Mouse (Mus musculus) right cerebral cortex, postnatal 14 days (tissue): ENCODE results near the gene Ngf.
A peak's percentile ranks its signal among the peaks of the same experiment; 100 is the strongest.

Experiments used
- DNase-seq: peaks from one replicate; pipeline ENCODE4 v3.0.0; 2022

The Ngf gene

DNA sequence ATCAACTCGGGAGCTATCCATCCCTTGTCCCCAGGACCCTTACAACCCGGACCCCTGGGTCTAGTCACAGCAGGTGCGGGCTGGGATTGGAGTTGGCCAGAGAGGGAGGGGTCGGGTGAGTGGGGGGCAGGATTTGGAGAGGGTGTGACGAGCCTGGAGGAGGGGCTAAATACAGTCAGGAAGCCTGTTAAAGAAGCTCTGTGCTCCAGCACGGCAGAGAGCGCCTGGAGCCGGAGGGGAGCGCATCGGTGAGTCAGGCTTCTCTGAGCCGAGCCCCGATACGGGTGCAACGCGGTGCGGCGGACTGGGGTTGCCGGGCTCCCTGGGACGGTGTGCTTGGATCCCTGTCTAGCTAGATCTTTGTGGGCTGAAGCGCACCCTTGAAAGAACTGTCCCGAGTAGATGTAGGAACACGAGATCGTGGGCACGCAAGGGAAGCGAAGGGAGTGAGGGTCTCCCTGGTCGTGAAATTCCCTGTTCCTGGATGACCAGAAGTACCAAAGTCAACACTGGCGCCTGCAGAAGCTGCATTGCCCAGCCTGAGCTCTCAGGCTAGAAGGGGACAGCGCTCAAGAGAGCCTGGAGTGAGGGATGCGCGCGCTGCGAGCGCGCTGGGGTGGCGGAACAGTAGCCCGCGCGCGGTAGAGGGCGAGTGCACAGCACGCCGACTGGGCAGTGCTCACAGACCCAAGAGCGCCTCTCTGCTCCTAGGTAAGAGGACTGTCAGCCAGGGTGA, at the start of gene Ngf:
Gene Ngf (plus strand): TSS at position 207 of the 736 bp plus-strand sequence.
- DNase-seq = peak; percentile 30

DNA sequence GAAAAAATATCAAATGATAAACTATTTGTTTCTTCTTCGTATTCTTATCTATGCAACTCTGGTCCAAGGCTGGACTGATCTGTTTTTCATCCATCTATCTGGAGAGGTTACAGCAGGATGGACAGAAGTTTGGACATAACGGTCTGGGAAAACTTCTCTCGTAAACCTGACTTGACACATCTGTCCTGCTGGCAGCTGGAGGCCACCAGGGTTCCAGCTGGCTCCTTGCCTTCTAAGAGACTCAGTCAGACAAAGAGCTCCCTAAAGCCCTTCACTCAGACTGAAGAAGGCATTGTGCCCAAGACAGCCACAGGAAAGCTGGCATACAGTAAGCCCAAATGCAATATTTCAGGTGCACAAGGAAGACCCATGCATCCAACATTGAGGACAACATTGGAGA, 24.2 kb upstream of the Ngf start:
- DNase-seq = no peak

DNA sequence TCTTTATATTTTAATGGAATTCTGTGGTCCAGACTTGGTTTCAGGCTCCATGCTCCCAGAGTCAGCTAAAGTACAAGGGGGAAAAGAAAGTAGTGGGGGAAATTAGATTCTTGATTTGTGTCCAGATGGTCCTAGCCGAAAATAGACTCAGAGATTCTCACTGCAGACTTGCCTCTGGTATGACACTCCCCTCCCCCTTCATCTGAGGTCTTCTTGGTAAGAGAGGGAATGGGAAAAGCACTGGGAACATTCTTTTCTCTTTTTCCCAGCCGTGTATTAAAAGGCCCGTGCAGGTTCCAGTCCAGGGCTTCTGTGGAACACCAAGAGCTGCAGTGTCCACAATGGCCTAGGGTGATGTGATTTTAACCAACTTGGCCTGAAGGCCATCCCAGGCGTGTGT, 23.0 kb upstream of the Ngf start:
- no peak for DNase-seq

DNA sequence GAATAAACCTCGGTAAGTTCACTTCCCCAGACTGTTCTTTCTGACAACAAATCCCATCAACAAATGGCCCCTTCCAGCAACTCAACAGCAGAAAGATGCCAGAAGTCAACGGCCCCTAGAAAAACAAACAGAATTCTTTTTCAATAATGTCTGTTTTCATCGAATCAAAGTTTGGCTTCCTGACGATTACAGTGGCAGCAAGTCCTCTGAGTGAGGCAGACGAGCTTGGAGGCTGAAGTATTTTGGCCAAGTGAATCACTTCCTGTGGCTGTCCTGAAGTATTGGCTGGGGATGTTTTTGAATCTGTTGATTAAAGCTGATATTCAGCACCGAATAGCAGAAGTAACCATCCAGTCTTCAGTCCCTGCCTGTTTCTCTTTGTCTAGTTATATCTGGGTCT, 15.2 kb upstream of the Ngf start:
- no peak for DNase-seq

DNA sequence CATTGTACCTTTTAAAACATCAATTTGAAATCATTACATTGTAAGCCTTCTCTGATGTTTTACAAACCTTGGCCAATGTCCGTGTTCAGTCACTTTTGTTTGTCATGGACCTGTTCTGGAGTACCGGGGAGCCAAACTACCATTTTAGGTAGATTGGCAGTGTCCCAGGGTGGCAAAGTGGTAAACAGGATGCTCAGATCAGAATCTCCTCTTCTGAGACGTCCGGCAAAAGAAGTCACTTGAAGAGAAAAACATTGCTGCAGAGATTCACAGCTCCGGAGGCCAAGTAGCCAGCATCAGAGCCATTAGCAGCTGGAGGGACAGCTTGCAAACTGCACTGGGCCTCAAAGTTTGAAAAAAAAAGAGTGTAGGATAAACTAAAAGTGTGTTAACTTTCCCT, 9.2 kb upstream of the Ngf start:
- DNase-seq = no peak

DNA sequence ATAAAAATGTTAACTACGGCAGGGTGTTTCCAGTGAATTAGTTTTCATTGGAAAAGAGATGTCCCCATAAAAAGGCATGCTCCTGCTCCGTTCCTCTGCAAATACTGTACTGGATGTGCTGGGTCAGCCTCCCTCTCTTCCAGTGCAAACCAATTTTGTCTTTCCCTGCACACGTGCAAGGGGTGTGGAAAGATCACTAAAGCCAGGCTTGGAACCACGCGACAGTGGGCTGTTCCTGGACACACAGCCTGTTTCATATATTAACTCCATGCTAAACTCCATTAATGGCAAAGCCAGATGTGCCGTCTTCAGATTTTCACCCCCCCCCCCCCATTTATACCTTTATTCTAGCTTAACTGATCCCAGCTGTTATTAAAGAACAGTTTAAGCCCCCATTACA, 8.7 kb upstream of the Ngf start:
- no peak for DNase-seq

DNA sequence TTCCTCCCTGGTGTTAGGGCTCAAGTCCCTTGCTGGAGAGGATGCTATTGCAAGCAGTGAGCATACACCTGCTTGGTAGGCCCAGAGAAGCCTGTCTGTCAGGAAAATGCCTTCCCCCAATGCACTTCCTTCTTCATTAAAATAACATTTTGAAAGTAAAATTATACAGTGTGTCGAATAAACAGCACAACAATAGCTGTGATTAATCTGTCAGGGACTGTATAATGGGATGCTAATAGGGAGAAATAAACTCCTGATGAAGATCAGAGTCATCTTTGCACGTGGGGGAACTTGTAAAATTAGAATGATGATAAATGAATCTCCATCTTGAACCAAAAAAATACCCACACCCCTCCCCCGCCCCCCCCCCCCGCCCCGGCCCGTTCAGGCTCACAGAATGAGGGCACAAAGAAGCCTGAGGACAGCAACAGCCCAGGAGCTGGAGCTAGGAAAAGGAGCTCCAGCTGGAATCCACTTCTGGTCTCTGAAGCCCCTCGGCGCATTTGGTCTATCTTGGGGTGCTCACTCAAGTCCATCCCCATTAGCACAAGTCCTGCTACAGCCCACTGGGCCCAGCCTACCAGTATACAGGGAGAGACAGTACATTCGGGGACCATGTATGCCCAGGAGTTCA, 6.9 kb upstream of the Ngf start:
- no peak for DNase-seq

DNA sequence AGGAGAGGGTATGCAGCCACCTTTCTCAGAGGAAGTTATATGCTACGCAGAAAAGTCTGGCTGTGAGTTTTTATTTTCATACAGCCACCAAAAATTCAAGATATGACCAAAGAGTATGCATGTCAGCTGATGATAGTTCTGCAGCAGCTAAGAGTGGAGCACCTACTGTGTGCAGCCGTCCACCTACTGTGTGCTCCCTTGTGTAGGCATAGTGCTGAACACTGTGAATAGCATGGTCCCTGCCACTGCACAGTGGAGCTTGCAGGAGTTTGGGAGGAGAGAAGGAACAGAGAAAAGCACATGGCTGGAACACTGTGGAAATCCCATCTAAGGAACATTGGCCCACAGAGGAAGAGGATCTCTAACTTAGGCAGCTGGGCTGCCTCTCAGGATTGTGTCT, 6.4 kb upstream of the Ngf start:
- no peak for DNase-seq

DNA sequence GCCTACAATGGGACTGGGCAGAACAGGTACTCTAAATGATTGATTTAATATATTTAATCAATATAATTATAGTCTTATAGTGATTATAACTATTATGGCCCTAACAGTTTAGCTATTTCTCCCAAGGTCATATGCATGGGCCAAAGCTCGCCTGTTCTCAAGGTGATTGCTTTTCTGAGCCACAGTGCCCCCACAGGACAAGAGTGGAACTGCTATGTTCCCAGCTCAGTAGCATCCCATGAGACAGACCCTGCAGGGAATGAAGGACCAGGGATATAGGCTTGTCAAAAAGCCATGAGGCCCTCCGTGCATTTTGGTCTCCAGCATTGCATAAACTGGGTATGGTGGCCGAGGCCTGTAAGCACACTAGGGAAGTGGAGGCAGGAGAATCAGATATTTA, 3.1 kb upstream of the Ngf start:
- peak; percentile 56 for DNase-seq

DNA sequence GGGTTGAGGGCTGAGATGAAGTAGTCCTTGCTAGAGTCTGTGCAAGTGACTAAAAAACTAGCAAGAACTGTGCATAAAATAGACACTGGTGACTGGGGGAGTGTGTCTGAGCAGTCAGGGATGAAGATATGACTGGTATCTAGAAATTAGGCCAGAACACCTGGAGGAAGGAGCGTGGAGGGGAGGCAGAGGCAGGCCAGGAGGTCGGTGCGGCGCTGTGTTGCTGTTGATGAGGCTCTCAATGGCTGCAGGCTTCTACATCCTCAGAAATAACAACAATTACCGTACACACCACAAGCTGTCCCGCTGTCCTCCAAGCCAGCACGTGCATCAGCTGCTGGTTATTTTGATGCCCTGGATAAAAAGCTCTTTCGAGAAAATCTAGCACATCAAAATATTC, 2.6 kb upstream of the Ngf start:
- no peak for DNase-seq

DNA sequence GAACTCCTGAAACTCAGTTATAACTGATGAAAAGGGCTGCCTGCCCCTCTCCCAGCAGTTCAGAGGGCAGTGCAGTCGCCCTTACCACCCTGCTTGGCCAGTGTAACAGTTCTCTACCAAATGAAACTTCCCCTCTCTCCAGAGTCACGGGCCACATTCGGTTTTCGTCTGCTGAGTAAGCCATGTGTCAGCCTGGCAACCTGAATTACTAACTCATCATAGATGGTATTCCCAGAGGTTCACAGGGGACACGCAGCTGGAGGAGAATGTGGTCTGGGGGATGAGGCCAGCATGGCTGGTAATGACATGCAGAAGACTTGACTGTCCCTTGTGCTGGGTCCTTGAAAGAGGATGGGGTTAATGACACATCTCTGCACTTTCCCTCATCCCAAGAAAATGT, 1.5 kb downstream of the Ngf start:
- no peak for DNase-seq

DNA sequence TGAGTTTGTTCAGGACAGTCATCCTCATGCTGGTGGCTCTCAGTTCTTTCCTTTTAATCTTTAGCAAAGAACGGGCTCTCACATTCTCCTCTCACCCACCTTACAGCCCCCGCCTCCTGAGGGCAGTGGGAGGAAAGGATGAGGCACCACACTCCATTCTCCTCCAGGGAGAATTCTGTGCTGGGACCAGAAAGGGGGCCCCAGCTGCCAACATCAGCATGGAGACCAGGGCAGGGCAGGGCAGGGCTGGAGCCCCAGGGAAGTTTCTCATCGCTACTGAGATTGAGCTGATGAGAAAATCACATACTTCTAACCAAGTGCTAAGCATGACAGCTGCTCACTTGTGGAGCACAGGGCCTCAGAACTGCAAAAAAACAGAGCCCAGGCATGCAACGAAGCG, 2.1 kb downstream of the Ngf start:
- DNase-seq = no peak

DNA sequence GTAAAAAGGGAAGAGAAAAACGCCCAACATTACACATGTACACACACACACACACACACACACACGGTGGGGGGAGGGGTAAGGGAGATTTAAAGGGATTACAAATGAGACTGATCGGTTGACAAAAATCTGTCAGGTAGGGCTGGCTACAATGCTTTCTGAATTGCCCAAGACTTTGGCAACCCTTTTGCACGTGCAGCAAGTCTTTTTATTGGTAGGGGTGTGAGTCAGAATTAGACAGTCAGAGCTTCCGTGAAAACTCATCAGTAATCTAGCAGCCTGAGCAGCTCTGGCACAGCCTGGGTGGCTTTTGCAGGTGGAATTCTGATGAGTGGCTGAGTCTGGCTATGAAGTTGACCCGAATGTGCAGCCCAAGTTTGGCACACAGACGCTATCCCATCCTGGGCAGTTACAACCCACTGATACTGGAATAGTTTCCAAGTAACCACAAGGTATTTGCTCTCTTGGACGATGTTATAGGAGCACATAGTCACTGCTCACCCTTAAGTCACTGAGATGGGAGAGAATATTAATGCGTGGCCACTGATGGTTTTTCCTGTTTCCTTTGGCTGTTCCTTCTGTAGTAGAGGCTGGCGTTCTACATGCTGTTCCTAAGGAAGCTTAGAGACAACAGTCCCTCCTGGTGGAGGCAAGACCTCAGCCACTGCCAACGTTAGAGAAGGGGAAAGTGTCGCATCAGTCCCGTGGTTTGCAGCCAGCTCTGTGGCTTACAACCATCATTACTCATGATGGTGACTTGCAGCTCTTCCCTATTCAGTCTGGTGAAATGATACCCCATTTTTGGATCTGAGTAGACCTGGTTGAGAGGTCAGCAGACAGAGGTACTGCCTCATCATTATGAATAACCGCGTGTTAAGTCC, 4.8 kb downstream of the Ngf start:
- DNase-seq = no peak

DNA sequence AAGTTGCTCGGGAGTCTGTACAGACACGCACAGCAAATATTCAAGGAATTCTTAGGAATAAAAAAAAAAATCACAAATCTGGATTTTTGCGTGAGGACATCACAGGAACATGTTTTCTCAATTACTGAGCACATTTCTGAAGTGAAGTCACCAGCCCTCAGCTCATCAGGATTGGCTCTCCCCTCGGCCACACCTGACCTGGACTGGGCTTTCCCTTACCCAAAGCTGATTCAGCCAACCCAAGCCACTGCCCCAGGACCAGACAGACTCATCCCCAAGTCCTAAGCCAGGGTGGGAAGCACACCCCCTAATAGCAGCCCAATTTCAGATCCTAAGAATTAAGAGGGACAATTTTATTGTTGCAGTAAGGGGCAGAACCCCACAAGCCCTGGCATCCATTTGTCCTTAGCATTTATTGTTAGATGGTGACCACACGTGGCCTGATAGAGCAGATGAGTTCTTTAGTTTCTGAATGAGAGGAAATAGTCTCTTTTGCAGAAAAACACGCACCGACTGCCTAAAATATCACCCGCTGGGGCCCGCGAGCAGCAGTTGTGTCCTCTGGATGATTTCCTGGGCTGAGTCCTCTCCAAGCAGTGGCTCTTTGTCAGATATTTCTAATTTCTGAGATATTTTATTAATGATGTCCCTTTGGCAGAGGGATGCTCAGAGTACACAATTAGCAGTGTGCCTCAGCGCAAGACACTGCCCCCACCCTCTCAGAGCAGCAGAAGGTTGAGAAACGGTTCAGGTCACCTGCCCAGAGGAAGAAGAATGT, 8.4 kb downstream of the Ngf start:
- no peak for DNase-seq

DNA sequence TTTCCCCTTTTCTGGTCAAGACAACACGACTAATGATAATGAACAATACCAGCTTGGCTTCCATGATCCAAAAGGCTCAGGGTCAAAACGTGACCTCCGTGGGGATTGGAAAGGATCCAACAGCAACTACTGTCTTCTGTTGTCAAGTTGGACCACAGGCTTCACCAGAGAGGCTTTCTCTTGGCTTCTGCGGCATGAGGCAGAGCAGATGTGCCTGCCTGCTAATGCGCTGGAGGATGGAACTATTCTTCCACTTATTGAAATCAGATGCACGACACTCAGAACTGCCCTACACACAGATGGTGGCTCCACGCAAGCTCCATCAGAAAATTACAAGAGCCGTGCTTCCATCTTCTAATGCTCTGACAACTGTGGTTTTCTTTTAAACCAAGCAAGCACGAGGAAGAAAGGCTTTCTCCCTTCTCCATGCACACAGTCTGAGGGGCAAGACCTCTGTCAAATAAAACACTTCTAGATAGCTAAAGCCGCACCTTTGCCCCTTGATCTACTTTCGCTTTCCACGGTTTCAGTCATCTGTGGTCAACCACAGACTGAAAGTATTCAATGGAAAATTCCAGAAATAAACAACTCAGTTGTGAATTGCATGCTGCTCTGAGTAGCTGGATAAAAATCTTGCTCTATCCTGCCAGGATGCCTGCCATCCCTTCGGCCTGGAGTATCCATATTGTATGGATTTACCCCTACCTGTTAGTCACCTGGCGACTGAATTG, 20.8 kb downstream of the Ngf start:
- DNase-seq = no peak

DNA sequence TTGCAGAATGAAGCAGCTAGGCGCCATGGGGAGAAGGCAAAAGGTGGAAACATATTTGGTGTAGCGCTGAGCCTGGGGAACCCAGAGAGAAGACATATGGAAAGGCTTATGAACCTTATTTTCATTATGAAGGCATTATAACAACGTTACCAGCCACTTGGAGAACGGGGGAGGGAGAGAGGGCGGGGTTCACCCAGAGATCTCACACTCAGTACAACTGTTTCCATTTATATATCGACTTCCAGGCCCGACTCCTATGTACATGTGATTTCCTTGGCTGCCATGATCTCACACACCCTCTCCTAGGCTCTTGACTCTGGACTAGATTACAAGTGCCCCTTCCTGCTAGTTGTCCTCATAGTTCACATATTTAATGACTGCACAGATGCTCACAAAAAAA, 28.4 kb downstream of the Ngf start:
- DNase-seq = no peak

DNA sequence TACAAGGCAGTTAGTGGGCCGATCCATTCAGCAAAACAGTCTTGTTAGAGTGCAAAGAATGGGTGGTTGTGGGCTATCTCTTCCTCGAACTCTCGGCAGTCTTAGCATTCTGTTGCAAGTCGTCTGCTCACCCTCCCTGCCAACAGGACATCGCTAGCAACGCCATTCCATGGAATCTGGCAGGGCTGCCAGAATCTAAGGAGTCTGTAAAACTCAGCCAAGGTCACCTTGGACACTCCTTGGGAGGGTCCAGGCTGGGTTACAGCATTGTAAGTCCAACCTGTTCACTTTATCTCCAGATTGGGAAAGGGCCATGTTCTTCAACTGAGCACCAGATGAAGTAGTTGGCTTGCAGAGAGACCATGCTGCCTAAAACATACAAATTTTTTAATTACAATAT, 29.2 kb downstream of the Ngf start:
- DNase-seq = no peak

DNA sequence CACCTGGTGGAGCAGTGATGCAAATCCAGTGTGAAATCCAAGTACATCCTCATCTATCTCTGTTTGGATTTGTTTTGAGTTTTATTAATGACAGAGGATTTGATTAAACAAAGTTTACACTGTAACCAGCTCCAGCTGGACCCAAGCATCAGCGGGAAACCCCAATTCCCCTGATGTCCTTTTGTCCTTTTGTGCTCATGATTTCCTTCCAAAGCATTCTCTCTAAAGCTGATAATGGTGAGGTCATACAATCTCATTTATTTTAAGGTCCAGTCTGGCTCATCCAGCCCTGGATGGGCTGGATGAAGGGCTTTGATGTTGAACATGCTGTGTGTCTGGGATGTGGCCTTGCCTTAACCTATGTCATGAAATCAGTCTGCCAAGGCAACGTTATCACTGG, 30.3 kb downstream of the Ngf start:
- DNase-seq = no peak

DNA sequence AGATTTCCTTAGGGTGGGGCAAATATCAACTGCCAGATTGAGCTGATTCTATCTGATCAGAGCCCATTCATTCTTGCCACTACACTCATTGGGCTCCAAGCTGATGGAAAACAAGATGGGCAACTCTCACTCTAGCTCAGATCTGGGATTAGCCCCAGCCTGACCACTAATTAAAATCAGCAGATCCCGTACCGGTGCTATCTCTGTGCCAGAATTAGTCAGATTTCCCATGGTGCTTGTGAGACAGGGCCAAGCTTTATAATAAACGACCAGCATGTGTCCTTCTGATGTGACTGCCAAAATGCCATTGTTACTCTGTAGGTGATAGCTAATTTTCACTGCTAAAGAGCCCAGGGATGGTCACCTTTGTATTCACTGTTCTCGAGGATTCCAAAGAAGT, 31.5 kb downstream of the Ngf start:
- no peak for DNase-seq

DNA sequence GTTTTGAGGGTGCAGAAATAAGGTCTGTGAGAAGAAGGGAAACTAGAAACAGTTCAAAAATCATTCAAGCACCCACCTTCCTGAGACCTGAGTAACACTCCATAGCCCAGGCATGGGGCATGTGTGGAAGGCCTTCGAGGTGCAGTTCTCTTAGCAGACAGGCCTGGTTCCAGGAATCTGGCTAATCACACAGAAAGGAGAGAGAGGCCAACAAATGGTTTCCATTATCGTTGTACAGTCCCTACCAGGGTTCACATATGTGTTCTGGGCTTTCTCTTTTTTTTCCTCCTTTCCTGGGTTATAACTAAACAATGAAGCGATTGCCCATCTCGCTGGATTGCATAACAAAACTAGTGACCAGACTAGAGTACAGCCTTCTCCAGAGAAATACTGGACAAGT, 35.4 kb downstream of the Ngf start:
- DNase-seq = no peak

DNA sequence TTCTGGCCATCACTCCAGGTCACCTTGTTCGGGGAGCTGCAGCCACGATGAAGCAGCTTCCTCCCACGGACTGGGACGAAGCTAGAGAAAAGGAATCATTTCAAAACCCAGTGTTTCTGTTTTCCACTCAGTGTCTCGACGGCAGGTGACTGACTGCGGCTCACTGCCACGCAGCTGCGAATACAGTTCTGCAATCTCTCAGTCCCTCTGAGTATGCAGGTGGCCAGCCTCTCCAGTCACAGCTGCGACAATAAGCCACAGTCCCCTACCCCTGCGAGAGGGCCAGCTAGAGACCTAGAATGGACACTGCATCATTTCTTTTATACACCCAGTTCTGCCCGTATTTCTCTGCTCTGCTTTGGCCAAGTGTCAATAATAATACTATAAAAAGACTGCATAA, 36.3 kb downstream of the Ngf start:
- no peak for DNase-seq

DNA sequence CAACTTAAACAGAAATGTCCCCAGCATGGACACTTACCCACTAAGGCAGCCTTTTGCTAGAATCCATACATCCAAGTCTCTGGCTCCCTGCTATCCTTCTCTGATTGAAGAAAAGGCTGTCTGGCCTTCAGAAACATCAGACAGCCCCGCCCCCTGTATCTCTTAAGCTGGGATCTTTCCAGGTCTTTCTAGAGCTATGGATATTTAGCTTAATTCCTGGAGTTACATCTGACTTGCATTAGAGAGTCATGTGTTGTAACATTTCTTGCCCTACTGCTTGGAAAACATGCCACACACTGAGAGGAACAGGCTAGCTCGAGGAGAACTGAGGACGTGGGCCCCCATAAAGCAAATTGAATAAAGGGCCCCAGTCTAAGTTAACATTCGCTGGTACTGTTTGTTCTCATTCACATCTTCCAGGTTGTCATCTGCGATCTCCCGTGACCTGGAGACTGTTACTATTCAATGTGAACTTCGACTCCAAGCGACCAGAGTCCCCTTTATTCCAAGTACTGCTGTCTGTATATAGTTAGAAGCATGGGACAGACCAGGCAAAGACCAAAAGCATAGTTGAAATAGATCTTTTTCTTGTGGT, 38.0 kb downstream of the Ngf start:
- no peak for DNase-seq
